Mouse (Mus musculus): Measurements from ENCODE around the gene Alpk3. TPM values are rescaled to one million over a fixed set of nuclear protein-coding genes. Genes with fewer than 3 reads are reported as not detected.

Gene Alpk3
- 0.11 and 0.20 TPM in 2 replicates for polyA plus RNA-seq (2016; fragmentation: Nextera tagmentation; extraction: Ambion mirVana)

DNA sequence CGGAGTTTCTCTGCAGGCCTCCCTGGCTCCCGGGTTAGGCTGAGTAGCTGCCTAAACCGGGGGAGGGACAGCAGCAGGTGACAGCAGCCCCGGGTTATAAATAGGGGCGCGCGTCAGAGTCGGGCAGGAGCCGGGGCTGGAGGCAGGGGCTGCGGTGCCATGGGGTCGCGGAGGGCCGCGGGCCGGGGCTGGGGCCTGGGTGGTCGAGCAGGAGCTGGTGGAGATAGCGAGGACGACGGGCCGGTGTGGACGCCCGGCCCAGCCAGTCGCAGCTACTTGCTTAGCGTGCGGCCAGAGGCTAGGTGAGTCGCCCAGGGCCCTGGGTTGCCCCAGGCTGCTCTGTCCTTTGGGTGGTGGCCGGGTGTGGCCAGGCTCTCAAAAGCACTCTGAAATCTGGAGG, at the start of gene Alpk3:
Gene Alpk3, plus strand, starts transcription at position 130 of the 400 bp plus-strand sequence.
- Histone ChIP-seq H3K4me1 (peaks cover 35% of the 10 kb centered on the region), H3K4me3 (peak within 1 kb of the TSS; percentile 39; the same call in 1 of the 2 replicates), H3K36me3 (replicated peaks) (no peaks in the 10 kb centered on the region), H3K27ac (replicated peaks) (peak within 1 kb of the TSS; percentile 59), H3K27me3 (replicated peaks; ENCODE audit: low read depth, poor library complexity, severe bottlenecking) (0 out of 2 replicates have a peak, but pooled peaks cover 10% of the 10 kb centered on the region), H3K9me3 (no peaks in the 10 kb centered on the region)
- peak; percentile 33 for DNase-seq (ENCODE audit: low spot score)
- WGBS, result 34% methylated on average over 27 of the region's 27 CpGs

DNA sequence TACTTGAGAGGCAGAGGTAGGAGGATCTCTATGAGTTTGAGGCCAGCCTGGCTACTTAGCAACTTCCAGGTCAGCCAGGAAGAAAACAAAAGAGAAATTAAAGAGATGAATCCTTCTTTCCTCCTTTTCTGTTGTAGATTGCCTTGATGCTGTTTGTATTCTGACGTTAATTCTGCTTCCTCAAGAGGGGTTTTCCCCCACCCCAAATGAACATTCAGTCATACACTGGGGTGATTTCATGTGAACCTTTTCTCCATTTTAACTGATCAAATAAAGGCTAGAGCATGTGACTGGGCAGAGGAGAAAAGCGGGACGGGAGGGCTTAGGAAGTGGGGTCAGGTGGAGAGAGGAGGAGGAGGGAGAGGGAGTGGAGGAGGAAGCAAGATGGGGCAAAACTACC, 49.1 kb upstream of the Alpk3 start:
- Histone ChIP-seq H3K9me3 (no peaks in the 10 kb centered on the region), H3K4me3 (no peak overlapping the region), H3K27ac (replicated peaks) (no peak overlapping the region), H3K36me3 (replicated peaks) (peaks cover 35% of the 10 kb centered on the region), H3K27me3 (replicated peaks; ENCODE audit: low read depth, poor library complexity, severe bottlenecking) (no peaks in the 10 kb centered on the region), H3K4me1 (no peaks in the 10 kb centered on the region; the same call in 1 of the 2 replicates)
- 79% methylated on average over 3 of the region's 3 CpGs for WGBS
- DNase-seq (ENCODE audit: low spot score), result no peak

DNA sequence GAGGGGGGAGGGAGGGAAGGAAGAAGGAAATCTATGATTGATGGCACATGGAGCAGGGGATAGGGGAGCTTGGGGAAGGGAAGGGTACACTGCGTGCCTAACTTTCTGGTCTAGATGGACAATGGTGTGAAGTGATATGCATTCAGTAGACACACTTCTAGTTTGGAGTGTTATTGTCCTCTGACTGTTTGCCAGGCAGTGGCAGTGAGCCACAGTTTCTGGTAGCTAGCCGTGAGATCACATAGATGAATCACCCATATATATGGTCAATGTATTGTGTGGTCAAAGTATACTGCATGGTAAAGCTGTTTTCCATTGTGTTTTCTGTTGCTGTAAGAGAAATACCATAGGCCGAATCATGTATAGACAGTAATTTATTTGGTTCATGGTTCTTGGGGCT, 45.8 kb upstream of the Alpk3 start:
- Histone ChIP-seq H3K27ac (replicated peaks) (no peak overlapping the region), H3K4me1 (no peaks in the 10 kb centered on the region), H3K36me3 (replicated peaks) (peaks cover 48% of the 10 kb centered on the region), H3K9me3 (no peaks in the 10 kb centered on the region), H3K27me3 (replicated peaks; ENCODE audit: low read depth, poor library complexity, severe bottlenecking) (no peaks in the 10 kb centered on the region), H3K4me3 (no peak overlapping the region)
- DNase-seq (ENCODE audit: low spot score), result no peak
- 95% methylated on average over 3 of the region's 3 CpGs for WGBS

DNA sequence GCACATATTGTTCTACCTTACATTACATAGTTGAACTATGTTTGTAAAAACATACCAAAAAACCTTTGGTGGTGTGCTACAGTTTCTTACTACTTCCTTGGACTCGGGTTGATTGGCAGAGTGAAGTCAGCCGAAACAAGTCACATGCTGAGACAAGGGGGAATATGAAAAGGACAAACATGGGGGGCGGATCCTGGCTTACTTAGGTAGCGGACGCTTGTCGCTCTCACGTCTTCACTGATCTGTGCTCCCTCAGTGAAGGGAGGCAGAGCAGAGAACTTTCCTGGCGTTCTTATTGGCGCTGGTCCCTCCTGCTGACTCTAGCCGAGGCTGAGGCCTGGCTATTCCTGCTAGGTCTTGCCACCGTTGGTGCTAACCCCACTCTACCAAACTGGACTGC, 37.1 kb upstream of the Alpk3 start:
- 67% methylated on average over 11 of the region's 11 CpGs for WGBS
- Histone ChIP-seq H3K4me1 (no peaks in the 10 kb centered on the region), H3K9me3 (no peaks in the 10 kb centered on the region), H3K36me3 (replicated peaks) (peaks cover 50% of the 10 kb centered on the region), H3K27ac (replicated peaks) (no peak overlapping the region), H3K27me3 (replicated peaks; ENCODE audit: low read depth, poor library complexity, severe bottlenecking) (no peaks in the 10 kb centered on the region), H3K4me3 (no peak overlapping the region)
- DNase-seq (ENCODE audit: low spot score), result no peak

DNA sequence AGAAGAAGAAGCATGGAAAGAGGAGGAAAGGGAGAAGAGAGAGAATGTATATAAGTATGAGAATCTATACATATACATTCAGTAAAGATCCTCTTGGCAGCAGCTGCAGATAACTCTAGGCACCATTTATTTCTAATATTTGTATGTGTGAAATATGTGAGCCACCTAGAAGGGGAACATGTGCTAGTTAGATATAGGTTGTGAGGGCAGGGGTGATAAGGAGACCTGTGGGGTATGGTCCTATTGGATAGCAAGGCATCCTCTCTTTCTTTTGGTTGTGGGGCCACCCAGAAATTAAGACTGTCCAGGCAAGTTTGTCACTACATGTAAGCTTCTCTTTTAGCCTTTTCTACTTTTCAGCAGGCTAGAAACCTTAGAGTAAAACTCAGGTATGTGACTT, 34.7 kb upstream of the Alpk3 start:
- H3K4me3 ChIP-seq, result no peak overlapping the region
- peaks cover 71% of the 10 kb centered on the region for H3K36me3 ChIP-seq (replicated peaks)
- no peak for DNase-seq (ENCODE audit: low spot score)
- H3K4me1 ChIP-seq, result no peaks in the 10 kb centered on the region
- H3K27me3 ChIP-seq (replicated peaks; ENCODE audit: low read depth, poor library complexity, severe bottlenecking), result no peaks in the 10 kb centered on the region
- no peaks in the 10 kb centered on the region for H3K9me3 ChIP-seq
- H3K27ac ChIP-seq (replicated peaks), result no peak overlapping the region

DNA sequence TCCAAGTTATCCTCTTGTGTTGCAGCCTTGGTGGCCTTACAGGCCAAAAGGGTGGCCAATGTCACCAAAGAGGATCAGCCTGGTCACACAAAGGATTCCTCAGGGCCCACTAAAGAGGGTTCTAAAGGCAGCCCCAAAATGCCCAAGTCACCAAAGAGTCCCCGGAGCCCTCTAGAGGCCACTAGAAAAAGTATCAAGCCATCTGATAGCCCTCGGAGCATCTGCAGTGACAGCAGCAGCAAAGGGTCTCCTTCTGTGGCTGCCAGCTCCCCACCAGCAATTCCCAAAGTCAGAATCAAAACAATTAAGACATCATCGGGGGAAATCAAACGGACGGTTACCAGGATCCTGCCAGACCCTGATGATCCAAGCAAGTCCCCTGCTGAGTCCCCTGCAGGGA, 33.3 kb upstream of the Alpk3 start:
- Histone ChIP-seq H3K4me3 (no peak overlapping the region), H3K4me1 (no peaks in the 10 kb centered on the region), H3K27ac (replicated peaks) (no peak overlapping the region), H3K36me3 (replicated peaks) (peaks cover 78% of the 10 kb centered on the region), H3K27me3 (replicated peaks; ENCODE audit: low read depth, poor library complexity, severe bottlenecking) (no peaks in the 10 kb centered on the region), H3K9me3 (no peaks in the 10 kb centered on the region)
- WGBS, result 68% methylated on average over 5 of the region's 5 CpGs
- no peak for DNase-seq (ENCODE audit: low spot score)

DNA sequence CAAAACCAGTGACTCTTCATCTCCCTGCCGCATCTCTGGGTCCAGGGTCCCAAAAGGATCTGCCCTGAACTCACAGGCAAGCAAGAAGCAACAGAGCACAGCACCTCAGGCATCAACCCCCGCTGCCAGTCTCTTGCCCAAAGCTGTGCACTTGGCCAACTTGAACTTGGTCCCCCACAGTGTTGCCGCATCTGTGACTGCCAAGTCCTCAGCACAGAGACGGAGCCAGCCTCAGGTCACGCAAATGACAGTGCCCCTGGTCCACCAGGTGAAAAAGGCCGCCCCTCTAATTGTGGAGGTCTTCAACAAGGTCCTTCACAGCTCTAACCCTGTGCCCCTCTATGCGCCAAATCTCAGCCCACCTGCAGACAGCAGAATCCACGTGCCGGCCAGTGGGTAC, 32.7 kb upstream of the Alpk3 start:
- peaks cover 81% of the 10 kb centered on the region for H3K36me3 ChIP-seq (replicated peaks)
- H3K27me3 ChIP-seq (replicated peaks; ENCODE audit: low read depth, poor library complexity, severe bottlenecking), result no peaks in the 10 kb centered on the region
- 94% methylated on average over 9 of the region's 9 CpGs for WGBS
- DNase-seq (ENCODE audit: low spot score), result no peak
- H3K4me1 ChIP-seq, result no peaks in the 10 kb centered on the region
- H3K4me3 ChIP-seq, result no peak overlapping the region
- no peaks in the 10 kb centered on the region for H3K9me3 ChIP-seq
- H3K27ac ChIP-seq (replicated peaks), result no peak overlapping the region

DNA sequence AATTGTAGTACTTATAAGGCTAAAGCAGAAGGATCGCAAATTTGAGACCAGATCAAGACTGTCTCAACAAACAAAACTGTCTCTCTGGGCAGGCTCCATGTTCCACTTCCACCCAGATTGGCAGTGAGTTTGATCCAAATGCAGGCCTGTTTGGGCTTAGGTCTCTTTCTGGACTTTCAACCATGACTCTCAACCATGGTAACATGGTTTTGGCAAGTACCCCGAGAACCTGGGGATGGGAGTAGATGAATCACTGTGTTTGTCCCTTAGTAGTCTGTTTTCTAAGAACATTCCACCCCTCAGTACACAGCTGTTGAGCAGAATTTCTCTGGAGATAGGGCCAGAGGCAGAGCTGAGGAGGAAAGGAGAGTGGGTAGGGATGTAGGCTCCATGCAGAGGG, 31.6 kb upstream of the Alpk3 start:
- H3K36me3 ChIP-seq (replicated peaks), result peaks cover 83% of the 10 kb centered on the region
- H3K4me1 ChIP-seq, result no peaks in the 10 kb centered on the region
- no peaks in the 10 kb centered on the region for H3K27me3 ChIP-seq (replicated peaks; ENCODE audit: low read depth, poor library complexity, severe bottlenecking)
- 95% methylated on average over 2 of the region's 2 CpGs for WGBS
- no peak for DNase-seq (ENCODE audit: low spot score)
- no peaks in the 10 kb centered on the region for H3K9me3 ChIP-seq
- H3K27ac ChIP-seq (replicated peaks), result no peak overlapping the region
- H3K4me3 ChIP-seq, result no peak overlapping the region

DNA sequence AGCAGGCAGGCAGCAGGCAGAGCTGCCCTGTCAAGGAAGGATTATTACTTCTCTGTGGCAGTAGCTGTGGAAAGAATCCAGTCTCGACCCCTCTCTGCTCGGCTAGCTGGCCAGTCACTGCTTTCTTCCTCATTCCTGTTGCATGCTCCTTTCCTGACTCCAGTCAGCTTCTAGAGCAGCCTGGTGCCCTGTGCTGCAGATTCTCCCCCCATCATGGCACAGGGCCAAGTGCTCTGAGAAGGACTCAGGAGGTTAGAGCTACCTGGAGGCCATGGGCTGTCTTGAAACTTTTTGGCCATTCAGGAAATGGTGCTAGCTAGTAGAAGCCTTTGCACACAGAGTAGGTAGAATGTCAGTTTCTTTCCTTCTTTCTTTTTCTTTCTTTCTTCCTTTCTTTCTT, 17.7 kb upstream of the Alpk3 start:
- no peak overlapping the region for H3K27ac ChIP-seq (replicated peaks)
- DNase-seq (ENCODE audit: low spot score), result no peak
- no peaks in the 10 kb centered on the region for H3K9me3 ChIP-seq
- H3K4me1 ChIP-seq, result no peaks in the 10 kb centered on the region
- peaks cover 87% of the 10 kb centered on the region for H3K36me3 ChIP-seq (replicated peaks)
- WGBS, result 98% methylated on average over 2 of the region's 2 CpGs
- no peaks in the 10 kb centered on the region for H3K27me3 ChIP-seq (replicated peaks; ENCODE audit: low read depth, poor library complexity, severe bottlenecking)
- H3K4me3 ChIP-seq, result no peak overlapping the region

DNA sequence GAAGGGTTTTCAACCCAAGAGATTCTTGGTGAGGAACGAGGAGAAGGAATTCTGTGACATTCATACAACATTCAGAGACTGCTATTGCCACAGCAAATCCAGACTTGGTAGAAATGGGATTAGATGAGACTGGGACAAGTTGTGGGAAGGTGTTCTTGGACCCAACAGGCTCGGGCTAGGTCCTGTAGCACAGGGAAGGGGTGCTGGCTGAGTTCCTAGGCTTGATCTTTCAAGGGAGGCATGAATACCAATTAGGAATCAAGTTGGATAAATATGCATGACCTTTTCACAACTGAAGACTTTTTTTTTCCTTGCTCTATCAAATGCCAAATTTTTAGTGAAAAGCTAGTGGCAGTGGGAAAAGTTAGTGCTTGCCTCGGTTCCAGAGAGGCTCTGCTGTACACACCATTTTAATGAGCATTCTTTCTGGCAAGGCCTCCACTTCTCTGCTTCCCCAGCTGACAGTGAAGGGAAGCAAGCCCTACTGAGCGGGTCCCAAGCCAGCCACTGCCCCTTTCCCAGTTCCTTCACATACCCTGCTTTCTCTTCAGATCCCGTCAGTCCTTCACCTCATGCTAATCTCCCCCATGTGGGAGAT, 14.3 kb upstream of the Alpk3 start:
- WGBS, result 88% methylated on average over 5 of the region's 5 CpGs
- Histone ChIP-seq H3K27ac (replicated peaks) (no peak overlapping the region), H3K36me3 (replicated peaks) (peaks cover 63% of the 10 kb centered on the region), H3K4me3 (no peak overlapping the region), H3K9me3 (no peaks in the 10 kb centered on the region), H3K27me3 (replicated peaks; ENCODE audit: low read depth, poor library complexity, severe bottlenecking) (no peaks in the 10 kb centered on the region), H3K4me1 (no peaks in the 10 kb centered on the region)
- no peak for DNase-seq (ENCODE audit: low spot score)

DNA sequence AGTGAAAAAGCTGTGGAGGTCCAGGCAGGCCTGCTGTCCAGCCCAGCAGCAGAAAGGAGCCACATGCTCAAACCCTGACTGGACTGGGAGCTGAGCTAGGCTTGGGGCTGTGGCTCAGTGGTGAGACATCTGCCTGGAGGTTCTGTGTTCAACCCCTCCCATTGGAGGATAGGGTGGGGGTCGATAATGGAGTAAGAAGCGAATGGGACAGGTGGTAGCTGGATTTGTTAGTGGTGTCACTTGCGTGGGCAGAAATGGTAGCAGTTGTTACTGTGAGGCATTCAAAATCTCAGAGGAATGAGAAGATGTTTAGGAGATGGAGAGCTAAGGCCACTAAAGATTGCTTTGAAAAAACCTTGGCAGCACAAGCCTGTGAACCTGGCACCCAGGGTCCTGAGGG, 9.6 kb upstream of the Alpk3 start:
- no peaks in the 10 kb centered on the region for H3K9me3 ChIP-seq
- H3K27ac ChIP-seq (replicated peaks), result no peak overlapping the region
- no peaks in the 10 kb centered on the region for H3K27me3 ChIP-seq (replicated peaks; ENCODE audit: low read depth, poor library complexity, severe bottlenecking)
- H3K36me3 ChIP-seq (replicated peaks), result peaks cover 16% of the 10 kb centered on the region
- DNase-seq (ENCODE audit: low spot score), result no peak
- no peaks in the 10 kb centered on the region for H3K4me1 ChIP-seq
- 83% methylated on average over 3 of the region's 3 CpGs for WGBS
- H3K4me3 ChIP-seq, result no peak overlapping the region

DNA sequence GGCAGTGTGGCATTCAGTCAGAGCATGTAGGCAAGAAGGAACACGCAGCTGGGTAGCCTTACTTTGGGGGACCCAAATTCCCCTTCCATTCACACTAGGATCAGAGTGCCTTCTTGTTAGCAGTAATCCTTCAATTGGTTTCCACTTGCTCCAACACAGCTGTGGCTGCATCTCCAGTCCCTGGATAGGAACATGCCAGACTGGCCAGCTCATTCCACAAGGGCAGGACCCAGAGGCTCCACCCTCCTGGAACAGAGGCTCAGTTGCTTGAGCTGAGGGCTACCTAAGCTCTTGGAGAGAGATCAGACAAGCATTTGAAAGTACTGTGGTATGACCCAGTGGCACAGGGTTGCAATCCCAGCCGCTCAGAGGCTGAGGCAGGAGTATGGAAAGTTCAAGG, 8.9 kb upstream of the Alpk3 start:
- no peaks in the 10 kb centered on the region for H3K9me3 ChIP-seq
- H3K4me1 ChIP-seq, result no peaks in the 10 kb centered on the region
- DNase-seq (ENCODE audit: low spot score), result no peak
- H3K27me3 ChIP-seq (replicated peaks; ENCODE audit: low read depth, poor library complexity, severe bottlenecking), result no peaks in the 10 kb centered on the region
- 87% methylated on average over 2 of the region's 2 CpGs for WGBS
- no peak overlapping the region for H3K4me3 ChIP-seq
- no peak overlapping the region for H3K27ac ChIP-seq (replicated peaks)
- peaks cover 10% of the 10 kb centered on the region; the same call in 1 of the 2 replicates for H3K36me3 ChIP-seq (replicated peaks)

DNA sequence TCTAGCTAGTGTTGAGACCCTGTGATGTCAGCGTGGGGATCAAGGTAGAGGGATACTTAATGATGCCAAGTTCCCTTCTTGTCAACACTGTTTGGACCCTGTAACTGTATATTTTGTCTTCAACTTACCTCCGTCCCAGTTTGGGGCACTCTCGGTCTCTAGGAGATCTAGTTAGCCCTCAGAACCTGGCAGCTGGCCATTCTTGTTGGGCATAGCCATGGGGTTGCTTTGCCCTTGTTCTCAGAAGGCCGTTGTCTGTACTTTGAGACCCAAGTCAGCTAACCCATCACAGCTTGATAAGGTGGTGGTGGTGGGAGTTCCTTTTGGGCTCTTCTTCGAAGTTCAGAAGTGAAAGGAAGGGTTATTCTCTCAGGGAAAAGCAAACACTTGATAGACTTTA, 7.4 kb upstream of the Alpk3 start:
- H3K27ac ChIP-seq (replicated peaks), result no peak overlapping the region
- H3K4me1 ChIP-seq, result no peaks in the 10 kb centered on the region
- H3K36me3 ChIP-seq (replicated peaks), result no peaks in the 10 kb centered on the region
- 89% methylated on average over 5 of the region's 5 CpGs for WGBS
- H3K4me3 ChIP-seq, result no peak overlapping the region
- no peaks in the 10 kb centered on the region for H3K27me3 ChIP-seq (replicated peaks; ENCODE audit: low read depth, poor library complexity, severe bottlenecking)
- H3K9me3 ChIP-seq, result no peaks in the 10 kb centered on the region
- no peak for DNase-seq (ENCODE audit: low spot score)

Measured in embryonic facial prominence, embryonic 10.5 days (tissue).